Mouse (Mus musculus) limb, embryonic 15.5 days (tissue): ENCODE data around the gene Arhgap5. TPM values are rescaled to one million over a fixed set of nuclear protein-coding genes. Genes with fewer than 3 reads are reported as not detected.

Experiments used
- ATAC-seq: fragments of 200-750 bp; cut with Nextera tagmentation; 2 replicates; pipeline ENCODE4 v1.8.0; 2017; ENCODE audit warnings: low read depth, moderate TSS enrichment; ENCODE audit not compliant: insufficient number of reproducible peaks, low FRiP score, low TSS enrichment
- H3K27ac ChIP-seq: fragments of 300-500 bp; sonication (generic); 2 replicates; pipeline ENCODE4 v1.5.1; 2015; ENCODE audit warnings: moderate library complexity, mild to moderate bottlenecking, inconsistent platforms
- H3K27me3 ChIP-seq: fragments of 300-500 bp; sonication (generic); 2 replicates; pipeline ENCODE4 v1.6.1; 2015; ENCODE audit warnings: inconsistent platforms
- H3K36me3 ChIP-seq: fragments of 300-500 bp; sonication (generic); 2 replicates; pipeline ENCODE4 v1.6.1; 2015; ENCODE audit warnings: inconsistent platforms
- H3K4me1 ChIP-seq: fragments of 300-500 bp; sonication (generic); 2 replicates; pipeline ENCODE4 v1.6.1; 2015; ENCODE audit warnings: inconsistent platforms
- H3K4me2 ChIP-seq: fragments of 300-500 bp; sonication (generic); 2 replicates; pipeline ENCODE4 v1.6.1; 2015; ENCODE audit warnings: mild to moderate bottlenecking, inconsistent platforms
- H3K4me3 ChIP-seq: fragments of 300-500 bp; sonication (generic); 2 replicates; pipeline ENCODE4 v1.5.1; 2015; ENCODE audit warnings: mild to moderate bottlenecking, inconsistent platforms
- H3K9ac ChIP-seq: fragments of 300-500 bp; sonication (generic); 2 replicates; pipeline ENCODE4 v1.6.1; 2015; ENCODE audit warnings: inconsistent platforms
- H3K9me3 ChIP-seq: fragments of 300-500 bp; sonication (generic); 2 replicates; pipeline ENCODE4 v1.6.1; 2016; ENCODE audit warnings: inconsistent platforms
- WGBS: fragments of 180-500 bp; shearing (Covaris S2); methylation state at CpG from one replicate; pipeline ENCODE4 v1.1.7; 2015; 5-methylcytosine and 5-hydroxymethylcytosine counted together
- polyA plus RNA-seq: library from polyadenylated mRNA; unstranded; fragments of >200 nt; fragmentation: Nextera tagmentation; extraction: Ambion mirVana; gene quantifications from 2 replicates; pipeline ENCODE4 v1.2.1, GENCODE M21; 2015

The Arhgap5 gene
- polyA plus RNA-seq, 1 experiment from 2014 or later = 42.5 TPM

DNA sequence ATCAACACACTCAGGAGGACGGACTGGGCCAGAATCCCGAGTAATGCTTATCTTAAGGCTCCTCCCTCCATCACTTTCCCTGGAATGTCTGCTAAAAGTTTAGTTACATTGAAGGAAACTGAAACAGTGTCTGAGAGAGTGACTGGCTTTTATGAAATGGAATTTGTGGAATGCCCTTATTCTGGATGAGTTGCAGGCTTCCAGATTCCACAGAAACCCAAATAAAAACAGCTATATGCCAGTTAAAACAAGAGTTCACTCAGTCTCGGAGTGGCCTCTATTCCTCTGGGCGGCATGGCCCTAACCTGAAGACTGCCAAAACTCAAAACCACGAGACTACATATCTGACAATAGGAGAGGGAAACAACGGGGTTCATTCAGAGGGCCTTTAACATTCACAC lies 10.5 kb upstream of the Arhgap5 start:
- Histone ChIP-seq H3K9me3 (no peaks in the 10 kb centered on the region), H3K9ac (no peak overlapping the region), H3K4me1 (no peaks in the 10 kb centered on the region), H3K4me3 (no peak overlapping the region), H3K36me3 (no peaks in the 10 kb centered on the region), H3K4me2 (no peak overlapping the region), H3K27me3 (no peaks in the 10 kb centered on the region), H3K27ac (peak overlapping the region; percentile 62)
- WGBS = 29% methylated on average over 6 of the region's 6 CpGs
- no peak for ATAC-seq

DNA sequence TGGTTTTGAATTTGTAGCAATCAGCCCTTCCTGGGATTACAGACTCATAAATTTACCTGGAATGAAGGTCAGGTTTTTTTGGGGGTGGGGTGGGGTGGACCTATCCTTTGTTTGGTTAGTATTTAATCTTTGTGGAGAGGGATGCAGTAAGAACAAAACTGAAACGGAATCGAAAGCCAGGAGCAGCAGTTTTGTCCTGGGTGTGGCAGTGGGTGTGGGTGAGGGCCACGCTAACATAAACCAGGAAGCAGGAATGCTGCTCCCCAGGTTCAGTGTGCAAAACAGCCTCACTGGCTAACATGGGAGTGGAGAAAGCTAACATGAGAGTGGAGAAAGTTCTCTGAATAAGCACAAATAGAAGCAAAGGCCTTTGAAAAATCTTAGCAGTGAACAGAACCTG lies 6.6 kb upstream of the Arhgap5 start:
- no peaks in the 10 kb centered on the region for H3K36me3 ChIP-seq
- no peak overlapping the region for H3K9ac ChIP-seq
- ATAC-seq = no peak
- H3K4me1 ChIP-seq = no peaks in the 10 kb centered on the region
- no peaks in the 10 kb centered on the region for H3K27me3 ChIP-seq
- WGBS = 60% methylated on average over 3 of the region's 3 CpGs
- no peak overlapping the region for H3K4me2 ChIP-seq
- no peaks in the 10 kb centered on the region for H3K9me3 ChIP-seq
- no peak overlapping the region for H3K27ac ChIP-seq
- no peak overlapping the region for H3K4me3 ChIP-seq

GRCm38 (mm10) chr12:52500915-52501833 lies 2.6 kb upstream of the Arhgap5 start:
- ATAC-seq = no peak
- 60% methylated on average over 8 of the region's 8 CpGs for WGBS
- Histone ChIP-seq H3K4me2 (no peak overlapping the region), H3K36me3 (no peaks in the 10 kb centered on the region), H3K9me3 (no peaks in the 10 kb centered on the region), H3K27me3 (no peaks in the 10 kb centered on the region), H3K4me3 (no peak overlapping the region), H3K9ac (no peak overlapping the region), H3K27ac (no peak overlapping the region), H3K4me1 (0 out of 2 replicates have a peak, but pooled peaks cover 5% of the 10 kb centered on the region)

DNA sequence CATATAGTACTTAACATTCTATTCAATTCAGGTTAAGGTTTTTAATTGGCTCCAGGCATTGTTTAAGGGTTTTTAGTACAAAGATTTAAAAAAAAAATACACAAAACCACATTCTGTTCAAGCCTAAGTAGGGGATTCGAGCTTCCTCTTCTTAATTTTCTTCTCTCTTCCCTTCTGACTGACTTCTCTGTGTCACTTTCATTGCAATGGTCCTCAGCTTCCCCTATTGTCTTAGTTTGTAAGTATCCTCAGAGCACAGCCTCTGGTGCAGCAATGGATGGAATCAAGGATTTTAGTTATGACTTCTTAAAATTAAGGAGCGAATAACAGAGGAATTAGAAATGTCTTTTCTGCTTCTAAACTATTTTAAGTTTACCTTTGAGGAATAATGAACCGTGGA lies 1.6 kb upstream of the Arhgap5 start:
- no peak overlapping the region for H3K4me2 ChIP-seq
- H3K27ac ChIP-seq = no peak overlapping the region; the same call in 1 of the 2 replicates

GRCm38 (mm10) chr12:52503131-52503455 lies 679 bp upstream of the Arhgap5 start:
- Histone ChIP-seq H3K9me3 (no peaks in the 10 kb centered on the region), H3K4me3 (peak overlapping the region; percentile 95), H3K4me1 (0 out of 2 replicates have a peak, but pooled peaks cover 5% of the 10 kb centered on the region), H3K27ac (peak overlapping the region; percentile 100), H3K9ac (peak overlapping the region; percentile 63), H3K4me2 (peak overlapping the region; percentile 68), H3K36me3 (no peaks in the 10 kb centered on the region), H3K27me3 (no peaks in the 10 kb centered on the region)
- WGBS = under 1% methylated on average over 13 of the region's 13 CpGs
- peak; percentile 31 for ATAC-seq

More for the DNA sequence above, 1.6 kb upstream of the Arhgap5 start:
- ATAC-seq = no peak
- no peaks in the 10 kb centered on the region for H3K9me3 ChIP-seq
- H3K4me3 ChIP-seq = no peak overlapping the region
- no peak overlapping the region for H3K9ac ChIP-seq
- WGBS = 57% methylated on average over 3 of the region's 3 CpGs
- H3K4me1 ChIP-seq = 0 out of 2 replicates have a peak, but pooled peaks cover 5% of the 10 kb centered on the region
- no peaks in the 10 kb centered on the region for H3K27me3 ChIP-seq
- no peaks in the 10 kb centered on the region for H3K36me3 ChIP-seq

DNA sequence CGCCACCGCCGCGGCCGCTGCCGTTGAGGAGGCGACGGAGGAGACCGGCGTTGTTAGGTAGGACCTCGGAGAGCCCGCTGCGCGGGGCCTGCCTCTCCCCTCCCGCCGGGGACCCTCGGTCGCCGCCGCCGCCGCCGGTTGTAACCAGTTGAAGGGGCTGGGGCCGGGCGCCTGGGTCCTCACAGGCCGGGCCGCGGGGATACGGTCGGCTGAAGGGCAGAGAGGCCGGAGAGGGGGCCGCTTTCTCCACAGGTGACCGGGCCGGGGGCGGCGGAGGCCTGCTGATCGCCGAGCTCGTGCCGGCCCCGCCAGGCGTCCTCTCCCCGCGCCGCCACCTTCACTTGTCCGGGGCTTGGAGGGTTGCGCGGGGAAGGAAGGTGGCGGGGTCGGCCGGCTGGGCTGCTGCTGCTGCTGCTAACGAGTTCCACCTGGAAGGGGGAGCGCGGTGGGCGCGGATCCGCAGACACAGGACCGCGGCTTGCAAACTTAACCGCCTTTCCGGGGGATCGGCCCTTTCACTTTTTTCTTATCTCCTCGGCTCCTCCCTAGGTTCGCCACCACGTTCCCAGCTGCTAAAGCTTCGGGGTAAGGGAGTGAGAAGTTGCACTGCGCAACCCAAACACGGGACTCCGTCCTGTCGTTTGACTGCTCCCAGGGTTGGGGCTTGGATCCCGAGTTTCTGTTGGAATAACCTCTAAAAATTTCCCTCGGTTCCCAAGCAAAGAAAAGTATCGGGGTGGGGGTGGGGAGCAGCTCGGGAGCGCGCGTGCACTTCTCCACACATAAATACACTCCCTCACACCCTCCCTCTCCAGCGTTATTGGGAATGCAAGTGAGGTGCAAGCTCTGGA lies 784 bp downstream of the Arhgap5 start:
- Histone ChIP-seq H3K27ac (peak overlapping the region; percentile 100), H3K27me3 (no peaks in the 10 kb centered on the region), H3K4me2 (peak overlapping the region; percentile 68), H3K9me3 (no peaks in the 10 kb centered on the region), H3K4me3 (peak overlapping the region; percentile 95), H3K4me1 (0 out of 2 replicates have a peak, but pooled peaks cover 5% of the 10 kb centered on the region), H3K9ac (peak overlapping the region; percentile 96), H3K36me3 (no peaks in the 10 kb centered on the region)
- ATAC-seq = no peak
- WGBS = under 1% methylated on average over 72 of the region's 78 CpGs

GRCm38 (mm10) chr12:52524699-52525098 lies 20.9 kb downstream of the Arhgap5 start:
- no peak overlapping the region for H3K4me3 ChIP-seq
- 76% methylated on average over 2 of the region's 2 CpGs for WGBS
- no peak overlapping the region for H3K9ac ChIP-seq
- no peaks in the 10 kb centered on the region for H3K4me1 ChIP-seq
- no peaks in the 10 kb centered on the region for H3K9me3 ChIP-seq
- no peaks in the 10 kb centered on the region for H3K27me3 ChIP-seq
- no peaks in the 10 kb centered on the region for H3K36me3 ChIP-seq
- H3K27ac ChIP-seq = no peak overlapping the region
- H3K4me2 ChIP-seq = no peak overlapping the region
- ATAC-seq = no peak

GRCm38 (mm10) chr12:52525486-52525885 lies 21.7 kb downstream of the Arhgap5 start:
- Histone ChIP-seq H3K4me1 (no peaks in the 10 kb centered on the region), H3K9me3 (no peaks in the 10 kb centered on the region), H3K4me2 (no peak overlapping the region), H3K36me3 (no peaks in the 10 kb centered on the region), H3K27me3 (no peaks in the 10 kb centered on the region), H3K9ac (no peak overlapping the region), H3K27ac (no peak overlapping the region), H3K4me3 (no peak overlapping the region)
- 76% methylated on average over 1 of the region's 1 CpGs for WGBS
- ATAC-seq = no peak

- WGBS = 80% methylated on average over 3 of the region's 3 CpGs
- Histone ChIP-seq H3K27ac (no peak overlapping the region), H3K27me3 (no peaks in the 10 kb centered on the region), H3K9me3 (no peaks in the 10 kb centered on the region), H3K4me2 (no peak overlapping the region), H3K9ac (no peak overlapping the region), H3K4me1 (no peaks in the 10 kb centered on the region), H3K4me3 (no peak overlapping the region), H3K36me3 (no peaks in the 10 kb centered on the region)
- ATAC-seq = no peak
These were observed 26.0 kb downstream of the Arhgap5 start for GRCm38 (mm10) chr12:52529740-52530139.

GRCm38 (mm10) chr12:52541294-52541693 lies 37.5 kb downstream of the Arhgap5 start:
- Histone ChIP-seq H3K4me3 (no peak overlapping the region), H3K36me3 (no peaks in the 10 kb centered on the region), H3K4me1 (no peaks in the 10 kb centered on the region), H3K9ac (no peak overlapping the region), H3K27ac (no peak overlapping the region), H3K9me3 (no peaks in the 10 kb centered on the region), H3K4me2 (no peak overlapping the region), H3K27me3 (no peaks in the 10 kb centered on the region)
- WGBS = 74% methylated on average over 4 of the region's 4 CpGs
- ATAC-seq = no peak

GRCm38 (mm10) chr12:52544532-52544931 lies 40.8 kb downstream of the Arhgap5 start:
- WGBS = 86% methylated on average over 3 of the region's 3 CpGs
- Histone ChIP-seq H3K9ac (no peak overlapping the region), H3K27ac (no peak overlapping the region), H3K27me3 (no peaks in the 10 kb centered on the region), H3K4me2 (no peak overlapping the region), H3K4me1 (no peaks in the 10 kb centered on the region), H3K4me3 (no peak overlapping the region), H3K36me3 (no peaks in the 10 kb centered on the region), H3K9me3 (no peaks in the 10 kb centered on the region)
- ATAC-seq = no peak

GRCm38 (mm10) chr12:52552085-52552484 lies 48.3 kb downstream of the Arhgap5 start:
- Histone ChIP-seq H3K4me1 (no peaks in the 10 kb centered on the region), H3K27me3 (no peaks in the 10 kb centered on the region), H3K4me2 (no peak overlapping the region), H3K9ac (no peak overlapping the region), H3K27ac (no peak overlapping the region), H3K4me3 (no peak overlapping the region), H3K9me3 (no peaks in the 10 kb centered on the region), H3K36me3 (no peaks in the 10 kb centered on the region)
- 91% methylated on average over 2 of the region's 2 CpGs for WGBS
- no peak for ATAC-seq
